Mouse (Mus musculus): ENCODE results near the gene Tarbp2. TPM values are rescaled to one million over a fixed set of nuclear protein-coding genes. Genes with fewer than 3 reads are reported as not detected.

The Tarbp2 gene
- polyA plus RNA-seq, 1 experiment from 2014 or later: 99.3 TPM

DNA sequence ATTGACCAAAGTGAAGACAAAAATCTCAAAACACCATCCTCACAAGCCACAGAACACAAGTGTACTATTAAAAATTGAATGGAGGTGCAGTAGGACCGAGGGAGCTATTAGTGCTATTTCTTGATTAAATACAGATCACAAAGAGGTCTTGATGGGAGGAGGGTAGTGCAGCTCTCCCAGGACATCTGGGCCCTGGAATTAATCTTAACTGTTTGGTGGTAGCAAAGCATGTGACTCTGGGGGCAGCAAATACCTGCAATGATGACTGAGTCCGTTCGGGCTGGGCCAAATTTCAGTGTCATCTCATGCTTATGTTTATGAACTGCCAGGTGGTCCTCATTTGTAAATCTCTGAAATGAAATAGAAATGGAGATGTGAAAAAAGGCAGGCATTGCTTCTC lies 45.1 kb downstream of the Tarbp2 start:
- no peaks in the 10 kb centered on the region for H3K4me1 ChIP-seq (ENCODE audit: insufficient read depth, low read length)
- no peak overlapping the region for H3K9ac ChIP-seq (replicated peaks; ENCODE audit: low read length)
- H3K36me3 ChIP-seq (ENCODE audit: insufficient read depth, low read length): peaks cover 11% of the 10 kb centered on the region
- WGBS: 92% methylated on average over 3 of the region's 3 CpGs
- no peak overlapping the region for H3K27ac ChIP-seq (ENCODE audit: low read length)
- H3K27me3 ChIP-seq (ENCODE audit: insufficient read depth, low read length): no peaks in the 10 kb centered on the region
- H3K9me3 ChIP-seq (ENCODE audit: low read length): no peaks in the 10 kb centered on the region
- ATAC-seq (ENCODE audit: low FRiP score, low TSS enrichment): no peak
- H3K4me2 ChIP-seq (replicated peaks; ENCODE audit: low read depth, low read length): no peak overlapping the region
- no peak overlapping the region for H3K4me3 ChIP-seq (ENCODE audit: low read length)

GRCm38 (mm10) chr15:102563681-102564080 lies 45.7 kb downstream of the Tarbp2 start:
- H3K4me1 ChIP-seq (ENCODE audit: insufficient read depth, low read length): no peaks in the 10 kb centered on the region
- H3K27ac ChIP-seq (ENCODE audit: low read length): no peak overlapping the region
- H3K4me3 ChIP-seq (ENCODE audit: low read length): no peak overlapping the region
- peaks cover 11% of the 10 kb centered on the region for H3K36me3 ChIP-seq (ENCODE audit: insufficient read depth, low read length)
- no peak overlapping the region for H3K4me2 ChIP-seq (replicated peaks; ENCODE audit: low read depth, low read length)
- ATAC-seq (ENCODE audit: low FRiP score, low TSS enrichment): no peak
- 76% methylated on average over 5 of the region's 5 CpGs for whole genome bisulfite sequencing
- H3K27me3 ChIP-seq (ENCODE audit: insufficient read depth, low read length): no peaks in the 10 kb centered on the region
- no peak overlapping the region for H3K9ac ChIP-seq (replicated peaks; ENCODE audit: low read length)
- no peaks in the 10 kb centered on the region for H3K9me3 ChIP-seq (ENCODE audit: low read length)

DNA sequence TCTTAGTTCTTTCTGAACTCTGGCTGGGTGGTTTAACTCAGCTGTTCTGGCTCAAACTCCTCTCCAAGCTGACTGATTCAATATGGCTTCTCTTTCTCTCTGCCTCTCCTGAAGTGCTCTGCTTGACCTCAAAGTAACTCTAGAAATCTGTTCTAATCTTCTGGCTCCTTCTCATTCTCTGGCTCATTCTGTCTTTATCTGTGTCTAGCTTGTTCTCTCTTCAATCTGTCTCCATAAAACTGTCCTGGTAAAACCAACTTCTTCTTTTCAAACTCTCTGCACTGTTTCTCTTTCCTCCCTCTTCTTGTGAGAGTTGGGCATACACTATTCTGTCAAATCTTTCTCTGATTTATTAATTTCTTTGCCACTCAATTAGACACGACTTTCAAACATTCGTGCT lies 49.9 kb downstream of the Tarbp2 start:
- no peaks in the 10 kb centered on the region for H3K27me3 ChIP-seq (ENCODE audit: insufficient read depth, low read length)
- H3K9me3 ChIP-seq (ENCODE audit: low read length): no peaks in the 10 kb centered on the region
- 75% methylated on average over 2 of the region's 2 CpGs for WGBS

GRCm38 (mm10) chr15:102572081-102572480 lies 54.1 kb downstream of the Tarbp2 start:
- no peak overlapping the region for H3K27ac ChIP-seq (ENCODE audit: low read length)
- ATAC-seq (ENCODE audit: low FRiP score, low TSS enrichment): no peak

More for the DNA sequence above, 49.9 kb downstream of the Tarbp2 start:
- no peak overlapping the region for H3K4me3 ChIP-seq (ENCODE audit: low read length)
- no peak overlapping the region for H3K9ac ChIP-seq (replicated peaks; ENCODE audit: low read length)
- H3K4me1 ChIP-seq (ENCODE audit: insufficient read depth, low read length): no peaks in the 10 kb centered on the region; the same call in 1 of the 2 replicates
- ATAC-seq (ENCODE audit: low FRiP score, low TSS enrichment): no peak
- no peak overlapping the region for H3K27ac ChIP-seq (ENCODE audit: low read length)
- H3K4me2 ChIP-seq (replicated peaks; ENCODE audit: low read depth, low read length): no peak overlapping the region
- peaks cover 4% of the 10 kb centered on the region for H3K36me3 ChIP-seq (ENCODE audit: insufficient read depth, low read length)

More at GRCm38 (mm10) chr15:102572081-102572480, 54.1 kb downstream of the Tarbp2 start:
- Histone ChIP-seq H3K27me3 (ENCODE audit: insufficient read depth, low read length) (no peaks in the 10 kb centered on the region), H3K4me3 (ENCODE audit: low read length) (no peak overlapping the region), H3K4me1 (ENCODE audit: insufficient read depth, low read length) (no peaks in the 10 kb centered on the region; the same call in 1 of the 2 replicates), H3K4me2 (replicated peaks; ENCODE audit: low read depth, low read length) (no peak overlapping the region), H3K9me3 (ENCODE audit: low read length) (no peaks in the 10 kb centered on the region), H3K36me3 (ENCODE audit: insufficient read depth, low read length) (no peaks in the 10 kb centered on the region; the same call in 1 of the 2 replicates), H3K9ac (replicated peaks; ENCODE audit: low read length) (no peak overlapping the region)
- 30% methylated on average over 3 of the region's 3 CpGs for WGBS

Other genes starting within 250 kb of the Tarbp2 start
- gene Gm9918, start 247.6 kb upstream of the Tarbp2 start, polyA plus RNA-seq (2015; fragmentation: Nextera tagmentation; extraction: Ambion mirVana): 0.36 and 0.89 TPM in 2 replicates
- 76.5 and 78.8 TPM in 2 replicates for gene Mfsd5, start 238.7 kb upstream of the Tarbp2 start, polyA plus RNA-seq (2015; fragmentation: Nextera tagmentation; extraction: Ambion mirVana)
- 31.4 and 33.6 TPM in 2 replicates for gene Espl1, start 221.9 kb upstream of the Tarbp2 start, polyA plus RNA-seq (2015; fragmentation: Nextera tagmentation; extraction: Ambion mirVana)
- gene Pfdn5, start 192.1 kb upstream of the Tarbp2 start, polyA plus RNA-seq (2015; fragmentation: Nextera tagmentation; extraction: Ambion mirVana): 376 and 377 TPM in 2 replicates
- 118 and 120 TPM in 2 replicates for gene Myg1, start 186.5 kb upstream of the Tarbp2 start, polyA plus RNA-seq (2015; fragmentation: Nextera tagmentation; extraction: Ambion mirVana)
- gene Aaas, start 167.4 kb upstream of the Tarbp2 start, polyA plus RNA-seq (2015; fragmentation: Nextera tagmentation; extraction: Ambion mirVana): 89.2 and 91.7 TPM in 2 replicates
- gene Sp7, start 151.0 kb upstream of the Tarbp2 start, polyA plus RNA-seq (2015; fragmentation: Nextera tagmentation; extraction: Ambion mirVana): 1.2 and 1.3 TPM in 2 replicates
- gene Sp1, start 112.0 kb upstream of the Tarbp2 start, polyA plus RNA-seq (2015; fragmentation: Nextera tagmentation; extraction: Ambion mirVana): 10.6 and 11.3 TPM in 2 replicates
- 1.7 and 2.0 TPM in 2 replicates for gene Amhr2, start 72.8 kb upstream of the Tarbp2 start, polyA plus RNA-seq (2015; fragmentation: Nextera tagmentation; extraction: Ambion mirVana)
- gene Prr13, start 59.2 kb upstream of the Tarbp2 start, polyA plus RNA-seq (2015; fragmentation: Nextera tagmentation; extraction: Ambion mirVana): 81.5 and 94.9 TPM in 2 replicates
- 209 and 212 TPM in 2 replicates for gene Pcbp2, start 47.7 kb upstream of the Tarbp2 start, polyA plus RNA-seq (2015; fragmentation: Nextera tagmentation; extraction: Ambion mirVana)
- gene Gm10337, start 14.5 kb upstream of the Tarbp2 start, polyA plus RNA-seq (2015; fragmentation: Nextera tagmentation; extraction: Ambion mirVana): 6.7 TPM in 1 of 2 replicates, not detected in the other
- gene Map3k12, start 1.1 kb upstream of the Tarbp2 start, polyA plus RNA-seq (2015; fragmentation: Nextera tagmentation; extraction: Ambion mirVana): 17.2 and 19.5 TPM in 2 replicates
- gene Npff, start 6.8 kb downstream of the Tarbp2 start, polyA plus RNA-seq (2015; fragmentation: Nextera tagmentation; extraction: Ambion mirVana): 2.0 and 2.9 TPM in 2 replicates
- gene Gm28047, start 106.9 kb downstream of the Tarbp2 start, polyA plus RNA-seq (2015; fragmentation: Nextera tagmentation; extraction: Ambion mirVana): 0.36 TPM in 1 of 2 replicates, not detected in the other
- 30.9 and 39.2 TPM in 2 replicates for gene Atf7, start 107.3 kb downstream of the Tarbp2 start, polyA plus RNA-seq (2015; fragmentation: Nextera tagmentation; extraction: Ambion mirVana)
- gene Atp5g2, start 154.2 kb downstream of the Tarbp2 start, polyA plus RNA-seq (2015; fragmentation: Nextera tagmentation; extraction: Ambion mirVana): 60.1 and 74.0 TPM in 2 replicates
- gene Calcoco1, start 204.0 kb downstream of the Tarbp2 start, polyA plus RNA-seq (2015; fragmentation: Nextera tagmentation; extraction: Ambion mirVana): 60.4 and 63.2 TPM in 2 replicates

All from kidney, embryonic 16.5 days (tissue).